Mouse (Mus musculus) gastrocnemius, adult 18-20 months (tissue): ENCODE measurements around the gene Appl2. TPM values are rescaled to one million over a fixed set of nuclear protein-coding genes. Genes with fewer than 3 reads are reported as not detected.
A peak's percentile ranks its signal among the peaks of the same experiment; 100 is the strongest.
"Not testable (repeated sequence)": the region's sequence is repeated elsewhere in the genome, so short reads cannot be mapped to it uniquely, and the experiment has no call there.

Source experiments
- DNase-seq: peaks from one replicate; pipeline ENCODE4 v3.0.0; 2021; ENCODE audit warnings: low spot score
- long read RNA-seq, 2 experiments: library from polyadenylated mRNA; stranded (forward); transcript quantifications; one replicate each; pipeline ENCODE4 v2.0.0; 2021
- total RNA-seq, 2 experiments: library from RNA; stranded (reverse); gene quantifications; 2 replicates each; pipeline ENCODE4 v1.2.3; 2021

The Appl2 gene
- 10 to 100 TPM; 17.8 to 18.4 TPM for total RNA-seq
- long read RNA-seq, experiment 1, transcript Appl2-201 (21 exons, 3,020 nt): major isoform, 23 of 30 reads
- long read RNA-seq, experiment 1, partial matches to known transcripts: 1 of 30 reads
- long read RNA-seq, experiment 1, other reads (novel, unspliced or antisense): 6 of 30 reads
- long read RNA-seq, experiment 2, transcript Appl2-201 (21 exons, 3,020 nt): major isoform, 9 of 13 reads
- long read RNA-seq, experiment 2, partial matches to known transcripts: 0 of 13 reads
- long read RNA-seq, experiment 2, other reads (novel, unspliced or antisense): 4 of 13 reads

DNA sequence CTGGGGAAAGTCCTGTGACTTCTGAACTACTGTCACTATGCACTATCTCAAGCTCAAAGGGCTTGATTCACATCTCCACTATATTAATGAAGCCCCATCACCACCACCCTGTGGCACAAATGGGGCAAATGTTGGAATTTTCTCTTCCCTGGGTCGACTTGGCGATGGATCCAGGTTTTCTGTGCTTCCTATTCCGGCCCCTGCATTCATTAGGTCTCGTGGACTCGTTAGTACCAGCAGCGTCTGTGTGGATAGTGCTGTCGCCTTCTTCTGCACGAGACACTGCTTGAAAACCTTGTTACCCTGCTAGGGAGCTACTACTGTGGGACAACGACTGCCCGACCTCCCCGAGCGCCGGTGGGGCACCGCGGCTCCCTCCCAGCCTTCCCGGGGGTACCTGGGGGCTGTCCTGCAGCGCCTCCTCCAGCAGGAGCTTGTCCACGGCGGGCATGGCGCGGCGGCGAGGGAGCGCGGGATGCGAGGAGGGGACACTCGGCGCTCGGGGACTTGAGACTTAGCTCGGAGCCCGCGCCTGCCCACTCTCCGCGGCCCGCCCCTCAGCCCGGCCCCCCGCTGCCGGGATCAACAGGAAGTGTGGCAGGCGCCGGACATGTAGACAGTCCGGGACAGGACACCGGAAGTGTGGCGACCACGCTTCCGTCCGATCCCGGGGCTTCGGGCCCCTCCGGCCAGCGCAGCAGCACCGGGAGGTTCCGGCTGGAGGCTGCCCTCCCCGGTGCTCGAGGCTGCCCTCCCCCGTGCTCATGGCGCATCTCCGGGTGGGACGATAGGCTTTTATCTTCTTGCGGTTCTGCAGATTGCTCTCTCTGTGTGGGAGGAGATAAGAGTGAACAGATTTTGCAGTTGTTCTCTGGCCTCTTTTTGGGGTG lies at the start of gene Appl2:
Gene Appl2, minus strand, starts transcription at position 608 of the 890 bp plus-strand sequence.
- peak; percentile 95 for DNase-seq

DNA sequence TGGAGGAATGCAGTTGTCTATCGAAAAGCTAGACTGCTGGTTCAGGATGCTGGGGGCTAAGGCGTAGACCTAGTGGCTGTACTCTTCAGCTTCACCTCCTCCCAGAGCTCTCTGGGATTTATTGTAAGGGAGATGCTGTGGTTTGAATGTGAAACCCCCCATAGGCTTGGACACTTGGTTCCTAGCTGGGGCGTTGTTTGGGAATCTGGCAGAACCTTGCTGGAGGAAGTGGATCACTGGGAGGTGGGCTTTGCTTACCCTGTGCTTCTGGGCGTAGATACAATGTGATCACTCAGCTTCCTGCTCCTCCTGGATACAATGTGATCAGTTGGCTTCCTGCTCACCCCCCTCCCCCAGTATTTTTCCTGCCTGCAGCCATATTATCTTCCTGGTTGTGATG lies 47.7 kb upstream of the Appl2 start:
- DNase-seq: no peak

DNA sequence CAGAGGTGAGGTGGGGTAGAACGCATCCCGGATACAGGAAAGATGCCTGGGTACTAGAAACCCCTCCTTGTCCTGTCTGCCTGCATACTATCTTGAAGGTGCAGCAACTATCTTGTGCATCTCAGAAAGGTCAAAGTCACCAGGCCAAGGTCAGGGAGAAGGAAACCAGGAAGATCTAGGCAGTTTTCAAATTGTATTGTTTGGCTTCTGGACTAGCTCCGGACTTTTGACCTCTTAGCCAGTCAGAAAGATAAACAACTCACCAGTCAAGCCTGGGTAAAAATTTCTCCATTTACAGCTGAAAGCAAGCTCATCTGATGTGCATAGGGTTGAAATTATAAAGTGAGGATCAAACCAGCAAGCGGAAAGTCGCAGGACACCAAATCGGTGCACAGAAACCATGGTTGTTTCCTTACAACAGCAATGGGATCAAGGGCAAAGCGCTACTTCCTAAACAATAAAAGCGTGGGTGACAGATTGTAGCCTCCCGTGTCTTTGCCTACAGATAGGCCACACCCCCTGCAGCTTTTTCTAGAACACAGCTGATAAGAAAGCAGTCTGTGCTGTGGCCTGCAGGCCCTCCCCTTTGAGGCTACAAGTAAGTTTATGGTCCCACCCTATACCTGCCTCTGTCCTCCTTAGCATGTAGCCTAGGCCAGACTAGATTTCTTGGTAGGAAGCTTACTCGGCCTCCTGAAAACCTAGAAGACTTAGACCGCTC lies 43.8 kb upstream of the Appl2 start:
- no peak for DNase-seq

DNA sequence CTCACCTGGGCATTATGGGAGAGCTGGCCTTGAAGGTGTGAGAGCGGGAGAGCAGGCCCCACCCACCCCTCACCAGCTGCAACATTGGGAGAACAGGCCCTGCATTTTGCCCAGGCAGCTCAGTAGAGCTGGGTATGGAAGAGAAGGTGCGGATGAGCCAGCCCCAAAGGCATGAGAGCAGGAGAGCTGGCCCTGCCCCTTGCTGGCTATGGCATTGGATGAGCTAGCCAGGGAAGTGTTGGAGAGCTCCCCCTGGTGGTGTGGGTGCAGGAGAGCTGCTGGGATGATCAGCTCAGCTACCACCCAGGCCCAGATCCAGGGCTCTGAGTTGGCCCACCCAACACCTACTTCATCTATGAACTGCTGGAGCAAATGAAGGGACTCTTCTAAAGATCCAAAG lies 39.7 kb upstream of the Appl2 start:
- no peak for DNase-seq

DNA sequence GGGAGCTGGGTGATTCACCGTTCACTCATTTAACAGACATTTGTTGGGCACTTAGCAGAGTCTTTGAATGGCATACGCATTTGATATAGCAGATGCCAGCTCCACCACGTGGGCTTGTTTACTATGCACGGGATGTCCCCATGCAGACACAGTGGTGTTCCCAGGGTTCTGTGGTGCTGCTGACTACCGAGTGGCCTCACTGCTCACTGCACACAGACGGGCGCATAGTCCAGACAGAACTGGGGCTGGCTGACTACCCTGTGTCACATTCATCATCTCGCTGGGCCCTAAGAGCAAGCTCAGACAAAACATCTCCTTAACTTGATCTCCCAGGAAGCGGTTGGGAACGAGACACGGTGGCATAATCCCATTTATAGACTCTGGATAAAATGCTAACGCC lies 32.8 kb upstream of the Appl2 start:
- no peak for DNase-seq

DNA sequence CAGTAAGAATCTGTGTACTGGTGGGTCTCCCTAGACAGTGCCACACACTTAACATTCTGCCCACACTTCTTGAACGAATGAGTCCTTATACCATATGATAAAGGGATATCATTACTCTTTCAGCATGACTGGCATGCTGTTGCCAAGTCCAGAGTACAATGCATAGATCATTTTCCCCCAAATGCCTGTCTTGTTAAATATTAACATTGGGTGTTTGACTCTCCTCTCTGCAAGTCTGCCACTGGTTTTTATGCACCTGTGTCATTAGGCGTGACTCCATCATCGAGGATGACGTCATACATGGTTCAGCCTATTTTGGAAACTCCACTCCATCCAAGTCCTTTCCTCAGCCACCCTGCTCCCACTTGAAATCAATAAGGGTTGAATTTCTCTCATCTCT lies 18.0 kb upstream of the Appl2 start:
- no peak for DNase-seq

DNA sequence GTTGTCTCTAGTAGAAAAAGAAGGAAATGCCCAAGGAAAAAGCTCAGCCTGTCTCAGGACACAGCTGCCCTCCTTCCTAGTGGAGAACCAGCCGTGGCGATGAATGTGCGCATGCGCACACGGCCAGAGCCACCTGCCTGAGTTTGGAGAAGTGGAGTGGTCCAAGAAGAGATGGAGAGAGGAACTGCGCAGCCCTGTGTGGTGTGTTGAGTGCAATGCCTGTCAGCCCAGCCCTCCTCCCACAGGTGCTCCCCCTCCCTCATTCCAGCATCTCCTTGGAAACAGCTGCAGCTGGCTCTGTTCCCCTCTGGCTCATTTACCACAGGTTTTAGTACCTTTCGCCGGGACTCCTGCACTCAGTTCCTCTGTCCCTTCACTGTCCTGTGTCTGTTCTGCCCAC lies 13.4 kb upstream of the Appl2 start:
- DNase-seq: no peak

DNA sequence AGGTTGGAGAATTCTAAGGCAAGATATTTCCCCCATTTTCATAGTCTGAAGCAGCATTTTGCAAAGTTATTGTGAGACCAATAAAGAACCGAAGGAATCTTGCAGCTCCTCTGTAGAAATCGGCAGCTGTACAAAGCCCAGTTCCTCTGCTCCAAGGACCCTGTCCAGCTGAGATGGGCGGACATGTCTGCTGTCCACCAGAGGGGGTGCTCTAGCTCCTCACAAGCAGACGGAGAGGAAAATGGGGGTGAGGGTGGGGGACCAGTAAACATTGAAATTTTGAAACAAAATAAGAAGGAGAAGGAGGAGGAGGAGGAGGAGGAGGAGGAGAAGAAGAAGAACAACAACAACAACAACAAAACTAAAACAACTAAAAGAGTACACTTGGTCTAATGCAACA lies 12.1 kb upstream of the Appl2 start:
- DNase-seq: no peak

DNA sequence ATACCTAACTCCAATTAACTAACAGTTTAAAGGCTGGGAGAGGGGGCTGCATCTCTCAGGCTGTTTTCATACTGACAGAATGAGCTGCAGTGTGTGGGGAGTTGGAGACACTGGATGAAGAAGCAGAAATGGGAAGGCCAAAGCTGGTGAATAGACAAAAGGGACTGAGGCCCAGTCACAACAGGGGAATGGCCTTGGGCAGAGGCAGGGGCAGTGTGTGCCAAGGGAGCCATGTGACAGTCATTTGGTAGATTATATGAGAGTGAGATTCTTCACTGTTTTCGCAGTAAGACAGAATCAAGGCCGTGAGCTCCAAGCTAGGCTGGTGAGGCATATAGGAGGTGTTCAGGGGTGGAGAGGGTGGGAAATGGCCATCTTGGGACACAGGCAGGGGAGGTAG lies 6.1 kb upstream of the Appl2 start:
- no peak for DNase-seq

DNA sequence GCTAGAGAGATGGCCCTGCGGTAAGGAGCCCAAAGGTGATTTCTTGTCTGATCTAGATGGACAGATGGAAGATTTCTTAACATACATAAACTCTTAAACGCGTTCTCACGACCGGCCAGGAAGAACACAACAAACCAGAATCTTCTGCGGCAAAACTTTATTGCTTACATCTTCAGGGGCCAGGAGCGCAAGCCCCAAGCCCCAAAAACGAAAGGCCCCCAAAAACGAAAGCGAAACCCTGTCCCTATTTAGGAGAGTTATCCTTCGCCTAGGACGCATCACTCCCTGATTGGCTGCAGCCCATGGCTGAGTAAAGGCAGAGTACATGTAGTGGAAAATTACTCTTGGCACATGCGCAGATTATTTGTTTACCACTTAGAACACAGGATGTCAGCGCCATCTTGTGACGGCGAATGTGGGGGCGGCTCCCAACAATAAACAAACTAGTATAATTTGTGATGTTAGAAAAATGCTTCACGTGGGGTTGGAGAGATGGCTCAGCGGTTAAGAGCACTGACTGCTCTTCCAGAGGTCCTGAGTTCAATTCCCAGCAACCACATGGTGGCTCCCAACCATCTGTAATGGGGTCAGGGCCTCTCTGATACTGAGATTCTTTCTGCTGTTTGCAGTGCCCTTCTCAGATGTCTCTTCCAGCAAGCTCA lies 3.8 kb upstream of the Appl2 start:
- not testable (repeated sequence) for DNase-seq

DNA sequence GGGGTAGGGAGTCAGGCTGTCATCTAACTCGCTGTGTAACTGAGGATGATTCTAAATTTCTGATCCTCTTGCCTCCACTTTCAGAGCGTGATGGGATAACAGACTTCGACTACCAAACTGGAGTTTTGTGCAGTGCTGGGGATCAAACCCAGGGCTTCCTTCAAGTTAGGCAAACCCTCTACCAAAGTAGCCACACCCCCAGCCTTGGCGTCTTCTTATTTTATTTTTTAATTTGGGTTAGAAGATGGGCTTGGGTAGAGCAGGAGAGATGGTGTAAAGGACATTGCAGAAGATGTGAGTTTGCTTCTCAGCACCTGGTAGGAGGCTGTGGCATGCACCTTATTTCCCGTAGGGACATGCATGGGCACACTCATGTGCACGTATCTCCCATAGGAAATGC lies 499 bp upstream of the Appl2 start:
- no peak for DNase-seq

DNA sequence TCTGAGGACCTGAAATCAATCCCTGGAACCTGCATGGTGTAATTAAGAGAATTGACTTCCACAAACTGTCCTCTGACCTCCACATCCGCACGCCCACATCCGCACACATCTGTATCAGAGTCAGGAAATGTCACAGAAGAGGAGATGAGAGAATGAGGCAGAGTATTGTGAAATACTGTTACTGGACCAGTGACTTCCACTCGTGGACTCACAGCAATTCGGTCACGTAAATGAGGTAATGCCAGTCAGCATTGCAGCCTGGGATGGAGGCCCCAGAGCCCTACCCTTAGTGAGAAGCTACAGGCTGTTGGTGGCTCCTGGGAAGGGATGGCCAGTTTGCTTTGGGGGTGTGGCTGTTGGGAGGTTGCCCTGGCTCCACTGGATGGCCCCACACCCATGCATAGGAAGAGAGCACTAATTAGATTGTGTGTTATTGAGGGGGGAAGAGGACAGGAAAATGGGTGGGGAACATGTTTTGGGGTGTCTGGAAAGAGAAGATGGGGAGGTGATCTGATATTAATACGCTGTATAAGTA lies 2.1 kb downstream of the Appl2 start:
- DNase-seq: no peak

DNA sequence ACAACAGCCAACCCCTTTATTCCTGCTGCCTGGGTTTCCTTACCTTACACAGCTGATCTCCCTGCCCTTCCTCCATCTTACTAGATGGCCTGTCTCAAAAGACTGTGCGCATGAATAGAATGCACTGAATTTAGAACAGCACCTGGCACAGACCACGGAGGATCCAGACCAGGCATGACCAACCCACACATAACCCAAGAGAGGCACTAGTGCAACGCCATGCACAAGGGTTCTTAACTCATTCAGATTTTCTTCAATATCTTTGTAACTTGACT lies 2.9 kb downstream of the Appl2 start:
- no peak for DNase-seq

DNA sequence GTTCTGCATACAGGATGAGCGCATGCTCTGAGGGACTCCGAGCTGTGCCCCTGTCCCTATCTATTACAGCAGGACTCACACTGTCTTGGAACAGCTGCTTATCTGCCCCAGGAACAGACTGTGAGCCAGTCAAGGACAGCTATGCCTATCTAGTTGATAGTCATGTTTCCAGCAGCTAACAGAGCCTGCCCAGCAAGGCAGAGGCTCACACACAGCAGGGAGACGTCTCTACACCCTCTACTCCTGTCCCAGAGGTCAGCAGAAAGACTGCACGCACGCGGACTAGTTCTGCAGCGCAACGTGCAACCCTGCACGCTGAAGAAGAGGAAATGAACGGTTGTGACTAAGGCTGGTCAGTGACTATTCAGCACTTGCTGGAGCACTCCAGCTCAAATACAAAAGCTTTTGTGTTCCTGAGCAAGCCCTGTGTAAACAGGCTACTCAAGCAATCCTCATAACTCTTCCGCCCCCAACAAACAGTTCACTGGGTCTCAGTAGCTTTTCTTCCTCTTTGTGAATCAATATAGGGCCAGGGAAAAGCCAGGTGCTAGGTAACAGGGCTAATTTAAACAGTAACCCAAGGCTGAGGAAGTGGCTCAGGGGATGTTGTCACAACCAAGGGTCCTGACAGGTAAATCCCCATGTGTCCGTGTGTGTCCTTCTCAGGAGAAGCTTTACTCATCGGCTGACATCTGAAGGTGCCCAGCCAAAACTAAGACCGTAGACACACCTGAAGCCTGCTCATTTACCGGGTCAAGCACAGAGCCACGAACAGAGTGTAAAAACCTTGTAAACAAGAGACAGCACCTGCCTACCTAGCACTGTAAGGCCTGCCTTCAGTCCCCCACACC lies 3.4 kb downstream of the Appl2 start:
- DNase-seq: no peak

DNA sequence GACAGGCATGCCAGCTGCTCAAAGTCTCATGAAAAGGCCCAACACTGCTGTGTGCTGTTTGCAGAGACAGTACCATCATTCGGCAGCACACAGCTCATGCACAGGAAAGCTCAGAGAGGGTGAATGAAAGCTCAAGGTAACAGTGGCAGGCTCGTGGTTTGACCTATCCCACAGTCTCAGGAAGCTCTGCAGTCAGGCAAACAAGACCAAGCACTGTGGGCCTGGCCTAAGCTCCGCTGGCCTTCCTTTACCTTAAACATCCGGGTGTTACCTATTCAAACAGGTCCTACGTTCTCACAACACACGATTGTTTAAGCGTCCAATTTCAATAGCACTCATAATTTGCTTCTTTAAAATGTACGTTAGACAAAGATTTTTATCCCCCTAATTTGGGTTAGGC lies 4.4 kb downstream of the Appl2 start:
- no peak for DNase-seq

DNA sequence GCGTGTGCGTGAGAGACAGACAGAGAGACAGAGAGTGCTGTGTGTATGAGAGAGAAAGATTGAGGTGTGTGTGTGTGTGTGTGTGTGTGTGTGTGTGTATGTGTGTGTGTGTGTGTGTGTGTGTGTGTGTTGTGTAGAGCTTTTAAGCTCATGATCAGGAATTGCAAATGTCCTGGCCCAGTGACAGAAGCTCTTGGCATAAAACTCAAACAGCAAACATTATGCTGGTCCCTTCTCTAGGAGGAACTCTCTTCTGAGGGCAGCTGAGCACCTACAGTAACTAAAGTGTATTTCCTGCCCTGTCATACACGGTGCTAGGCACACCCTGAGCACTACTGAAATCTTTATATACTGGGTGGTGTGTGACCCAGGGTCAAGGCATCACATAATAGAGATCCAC lies 6.9 kb downstream of the Appl2 start:
- DNase-seq: no peak

DNA sequence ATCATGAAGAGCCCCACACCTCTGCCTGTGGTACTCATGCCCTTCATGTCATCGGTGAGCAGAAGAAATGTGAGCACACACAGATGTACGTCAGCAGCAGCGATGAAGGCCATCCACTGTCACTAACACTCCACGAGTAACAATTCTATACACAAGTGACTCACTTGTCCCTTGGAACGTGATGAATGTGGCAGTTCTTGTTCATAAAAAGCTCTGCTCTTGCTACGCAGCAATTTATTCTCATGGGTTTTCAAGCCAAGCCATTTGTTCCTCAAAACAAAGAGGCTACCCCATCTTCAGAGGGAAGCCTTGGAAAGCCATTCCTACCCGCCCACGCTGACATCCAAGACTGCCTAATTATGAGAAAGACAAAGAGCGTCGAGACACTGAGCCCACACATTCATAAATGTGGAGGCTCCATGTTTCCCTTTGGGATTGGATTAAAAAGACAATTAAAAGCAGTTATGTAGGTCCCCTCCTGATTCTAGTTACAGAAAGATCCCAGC lies 8.6 kb downstream of the Appl2 start:
- DNase-seq: no peak

DNA sequence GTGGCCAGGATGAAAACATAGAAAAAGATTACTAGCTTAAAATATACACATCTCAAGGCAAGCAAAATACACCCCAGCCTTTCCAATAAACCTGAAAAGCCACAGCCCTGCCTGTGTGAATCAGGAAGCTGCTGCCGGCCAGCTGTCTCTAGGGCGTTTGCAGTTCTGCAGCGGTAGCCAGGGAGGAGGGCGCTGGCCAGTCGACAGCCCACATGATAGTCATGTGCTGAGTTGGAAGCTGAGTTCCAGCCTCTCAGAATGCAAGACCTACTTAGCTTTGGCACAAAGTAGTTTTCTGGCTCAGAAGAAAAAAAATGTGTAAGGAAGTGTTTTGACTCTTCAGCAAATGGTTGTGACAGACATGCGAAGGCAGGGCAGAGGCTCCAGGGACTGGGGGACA lies 11.2 kb downstream of the Appl2 start:
- DNase-seq: peak; percentile 93

DNA sequence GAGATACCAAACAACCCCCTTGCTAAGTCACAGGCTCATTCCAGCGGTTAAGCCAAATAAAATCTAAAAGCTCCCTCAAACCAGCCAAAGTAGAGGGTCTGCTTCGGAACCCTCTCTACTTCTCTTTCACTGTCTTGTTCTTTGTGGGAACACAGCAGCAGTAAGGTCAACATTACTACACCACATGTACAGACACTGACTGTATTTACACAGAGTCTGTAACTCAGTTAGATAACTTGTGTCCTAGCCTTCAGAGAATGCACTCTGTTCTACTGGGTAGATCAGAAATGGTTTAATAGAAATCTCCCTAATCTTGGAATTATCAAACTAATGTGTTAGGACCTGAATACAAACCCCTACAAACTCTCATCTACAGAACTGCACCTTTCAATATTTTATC lies 12.3 kb downstream of the Appl2 start:
- DNase-seq: no peak

DNA sequence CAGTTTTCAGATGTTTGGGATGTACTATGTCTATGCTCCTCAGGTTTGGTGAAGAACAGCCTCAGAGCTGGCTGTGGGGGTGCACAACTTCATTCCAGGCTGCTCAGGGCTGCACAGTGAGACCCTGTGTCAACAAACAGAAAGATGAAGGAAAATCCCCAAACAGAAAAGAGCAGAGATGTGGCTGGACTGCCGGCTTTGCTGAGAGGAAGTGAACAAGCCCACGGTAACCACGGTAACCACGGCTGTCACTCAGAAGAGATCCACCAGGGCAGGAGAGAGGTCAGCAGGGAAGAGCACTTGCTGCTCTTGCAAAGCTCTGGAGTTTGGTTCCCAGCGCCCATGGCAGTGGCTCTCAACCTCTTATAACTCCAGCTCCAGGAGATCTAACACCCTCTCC lies 14.1 kb downstream of the Appl2 start:
- DNase-seq: no peak
